Mouse (Mus musculus): Measurements from ENCODE around the gene Lrrc4. TPM values are rescaled to one million over a fixed set of nuclear protein-coding genes. Genes with fewer than 3 reads are reported as not detected.

Gene Lrrc4
- polyA plus RNA-seq, 2 experiments = 0.61 to 0.99 TPM

GRCm38 (mm10) chr6:28822296-28822695 lies 9.3 kb downstream of the Lrrc4 start:
- WGBS = 88% methylated on average over 3 of the region's 3 CpGs
- Histone ChIP-seq H3K27ac (replicated peaks; ENCODE audit: low read depth, low read length) (no peak overlapping the region), H3K27me3 (ENCODE audit: control insufficient read depth, insufficient read depth, low read length) (no peaks in the 10 kb centered on the region), H3K9ac (ENCODE audit: low read depth, low read length, severe bottlenecking) (no peak overlapping the region), H3K9me3 (ENCODE audit: control insufficient read depth, low read length) (no peaks in the 10 kb centered on the region), H3K4me3 (replicated peaks; ENCODE audit: low read length) (no peak overlapping the region), H3K36me3 (ENCODE audit: control insufficient read depth, insufficient read depth, low read length) (0 out of 2 replicates have a peak, but pooled peaks cover 3% of the 10 kb centered on the region), H3K4me1 (ENCODE audit: control insufficient read depth, insufficient read depth, low read length) (no peaks in the 10 kb centered on the region; the same call in 1 of the 2 replicates), H3K4me2 (replicated peaks; ENCODE audit: low read depth, low read length, severe bottlenecking) (no peak overlapping the region)
- ATAC-seq (ENCODE audit: low FRiP score, low read depth) = no peak
- DNase-seq (ENCODE audit: low spot score) = no peak
- TF ChIP-seq POLR2A (IDR thresholded peaks at IDR 0.05; ENCODE audit: borderline replicate concordance, extremely low read depth, insufficient read depth, insufficient read length) = no peak

- ATAC-seq (ENCODE audit: low FRiP score, low read depth) = no peak
- H3K9ac ChIP-seq (ENCODE audit: low read depth, low read length, severe bottlenecking) = no peak overlapping the region
- no peak overlapping the region for H3K27ac ChIP-seq (replicated peaks; ENCODE audit: low read depth, low read length)
- no peak overlapping the region for H3K4me2 ChIP-seq (replicated peaks; ENCODE audit: low read depth, low read length, severe bottlenecking)
- TF ChIP-seq POLR2A (IDR thresholded peaks at IDR 0.05; ENCODE audit: borderline replicate concordance, extremely low read depth, insufficient read depth, insufficient read length) = no peak
- no peaks in the 10 kb centered on the region; the same call in 1 of the 2 replicates for H3K4me1 ChIP-seq (ENCODE audit: control insufficient read depth, insufficient read depth, low read length)
- H3K36me3 ChIP-seq (ENCODE audit: control insufficient read depth, insufficient read depth, low read length) = 0 out of 2 replicates have a peak, but pooled peaks cover 3% of the 10 kb centered on the region
- no peaks in the 10 kb centered on the region for H3K27me3 ChIP-seq (ENCODE audit: control insufficient read depth, insufficient read depth, low read length)
- no peak for DNase-seq (ENCODE audit: low spot score)
- WGBS = 76% methylated on average over 13 of the region's 13 CpGs
- H3K9me3 ChIP-seq (ENCODE audit: control insufficient read depth, low read length) = no peaks in the 10 kb centered on the region
- no peak overlapping the region for H3K4me3 ChIP-seq (replicated peaks; ENCODE audit: low read length)
These were observed 11.8 kb downstream of the Lrrc4 start for GRCm38 (mm10) chr6:28819509-28820358.

GRCm38 (mm10) chr6:28817039-28817438 lies 14.5 kb downstream of the Lrrc4 start:
- Histone ChIP-seq H3K4me2 (replicated peaks; ENCODE audit: low read depth, low read length, severe bottlenecking) (no peak overlapping the region), H3K27ac (replicated peaks; ENCODE audit: low read depth, low read length) (no peak overlapping the region), H3K4me1 (ENCODE audit: control insufficient read depth, insufficient read depth, low read length) (no peaks in the 10 kb centered on the region), H3K27me3 (ENCODE audit: control insufficient read depth, insufficient read depth, low read length) (no peaks in the 10 kb centered on the region), H3K4me3 (replicated peaks; ENCODE audit: low read length) (no peak overlapping the region), H3K9ac (ENCODE audit: low read depth, low read length, severe bottlenecking) (no peak overlapping the region), H3K9me3 (ENCODE audit: control insufficient read depth, low read length) (no peaks in the 10 kb centered on the region), H3K36me3 (ENCODE audit: control insufficient read depth, insufficient read depth, low read length) (0 out of 2 replicates have a peak, but pooled peaks cover 3% of the 10 kb centered on the region)
- DNase-seq (ENCODE audit: low spot score) (no peak), ATAC-seq (ENCODE audit: low FRiP score, low read depth) (no peak)
- no peak for TF ChIP-seq POLR2A (IDR thresholded peaks at IDR 0.05; ENCODE audit: borderline replicate concordance, extremely low read depth, insufficient read depth, insufficient read length)
- 66% methylated on average over 9 of the region's 9 CpGs for WGBS

GRCm38 (mm10) chr6:28814895-28815294 lies 16.7 kb downstream of the Lrrc4 start:
- no peaks in the 10 kb centered on the region for H3K27me3 ChIP-seq (ENCODE audit: control insufficient read depth, insufficient read depth, low read length)
- 0 out of 2 replicates have a peak, but pooled peaks cover 3% of the 10 kb centered on the region for H3K36me3 ChIP-seq (ENCODE audit: control insufficient read depth, insufficient read depth, low read length)
- 92% methylated on average over 2 of the region's 2 CpGs for WGBS
- DNase-seq (ENCODE audit: low spot score) (no peak), ATAC-seq (ENCODE audit: low FRiP score, low read depth) (no peak)
- H3K4me3 ChIP-seq (replicated peaks; ENCODE audit: low read length) = no peak overlapping the region
- H3K27ac ChIP-seq (replicated peaks; ENCODE audit: low read depth, low read length) = no peak overlapping the region
- no peaks in the 10 kb centered on the region for H3K9me3 ChIP-seq (ENCODE audit: control insufficient read depth, low read length)
- H3K4me2 ChIP-seq (replicated peaks; ENCODE audit: low read depth, low read length, severe bottlenecking) = no peak overlapping the region
- no peaks in the 10 kb centered on the region for H3K4me1 ChIP-seq (ENCODE audit: control insufficient read depth, insufficient read depth, low read length)
- TF ChIP-seq POLR2A (IDR thresholded peaks at IDR 0.05; ENCODE audit: borderline replicate concordance, extremely low read depth, insufficient read depth, insufficient read length) = no peak
- no peak overlapping the region for H3K9ac ChIP-seq (ENCODE audit: low read depth, low read length, severe bottlenecking)

- WGBS = 85% methylated on average over 9 of the region's 9 CpGs
- Histone ChIP-seq H3K36me3 (ENCODE audit: control insufficient read depth, insufficient read depth, low read length) (0 out of 2 replicates have a peak, but pooled peaks cover 3% of the 10 kb centered on the region), H3K27ac (replicated peaks; ENCODE audit: low read depth, low read length) (no peak overlapping the region), H3K4me2 (replicated peaks; ENCODE audit: low read depth, low read length, severe bottlenecking) (no peak overlapping the region), H3K27me3 (ENCODE audit: control insufficient read depth, insufficient read depth, low read length) (no peaks in the 10 kb centered on the region), H3K9ac (ENCODE audit: low read depth, low read length, severe bottlenecking) (no peak overlapping the region), H3K9me3 (ENCODE audit: control insufficient read depth, low read length) (no peaks in the 10 kb centered on the region), H3K4me3 (replicated peaks; ENCODE audit: low read length) (no peak overlapping the region), H3K4me1 (ENCODE audit: control insufficient read depth, insufficient read depth, low read length) (no peaks in the 10 kb centered on the region)
- DNase-seq (ENCODE audit: low spot score) = no peak
- TF ChIP-seq POLR2A (IDR thresholded peaks at IDR 0.05; ENCODE audit: borderline replicate concordance, extremely low read depth, insufficient read depth, insufficient read length) = no peak
- ATAC-seq (ENCODE audit: low FRiP score, low read depth) = no peak
These were observed 18.5 kb downstream of the Lrrc4 start for GRCm38 (mm10) chr6:28813057-28813456.

Data from limb, embryonic 14.5 days (tissue).